26 mouse cellular contexts compared by ENCODE assay signal in genomic region chr1:24010016-24010415, GRCm38 (mm10).
"Had no signal": no experiment of that assay in that cellular context is flagged by ENCODE, and none has a peak within 500 bp of the region (broad histone marks: within the 10 kb centered on the region; RNA-seq: fewer than 3 reads in every experiment).

No protein-coding gene starts in this region.

- H3K36me3 ChIP-seq: heart, embryonic 15.5 days had no signal

- H3K4me3 ChIP-seq: gastrocnemius, adult 2 months; heart, adult 2 months; heart, embryonic 13.5 days; heart, embryonic 15.5 days; hindbrain, embryonic 10.5 days; hindbrain, embryonic 12.5 days; intestine, embryonic 15.5 days; layer of hippocampus, adult 2 months; left cerebral cortex, adult 2 months; limb, embryonic 13.5 days; limb, embryonic 15.5 days; liver, embryonic 12.5 days had no signal

- H3K27ac ChIP-seq: gastrocnemius, adult 2 months; heart, adult 2 months; heart, embryonic 13.5 days; heart, embryonic 15.5 days; hindbrain, embryonic 10.5 days; hindbrain, embryonic 12.5 days; hindbrain, embryonic 14.5 days; intestine, embryonic 15.5 days; layer of hippocampus, adult 2 months; left cerebral cortex, adult 2 months; limb, embryonic 13.5 days; limb, embryonic 15.5 days; liver, embryonic 12.5 days; liver, embryonic 14.5 days had no signal

- H3K27me3 ChIP-seq: heart, embryonic 13.5 days; heart, embryonic 15.5 days; hindbrain, embryonic 12.5 days; intestine, embryonic 15.5 days; limb, embryonic 15.5 days; liver, embryonic 12.5 days had no signal

- ATAC-seq: hindbrain, embryonic 16.5 days; inflammation-experienced regulatory T-cells, adult 6 months; intestine, embryonic 15.5 days; intestine, postnatal 0 days; liver, embryonic 12.5 days had no signal

- H3K4me2 ChIP-seq: heart, embryonic 11.5 days; heart, embryonic 13.5 days; heart, embryonic 15.5 days; hindbrain, embryonic 12.5 days; hindbrain, embryonic 14.5 days; intestine, embryonic 15.5 days; limb, embryonic 13.5 days; limb, embryonic 15.5 days; liver, embryonic 12.5 days had no signal

- H3K9ac ChIP-seq: heart, embryonic 13.5 days; heart, embryonic 15.5 days; hindbrain, embryonic 12.5 days; hindbrain, embryonic 14.5 days; intestine, embryonic 15.5 days; limb, embryonic 13.5 days; limb, embryonic 15.5 days; liver, embryonic 12.5 days; liver, embryonic 14.5 days had no signal

- DNase-seq: gastrocnemius, adult 2 months; gastrocnemius, postnatal 10 days; gastrocnemius, postnatal 25 days; heart, adult 2 months; heart, postnatal 4 days; kidney, adult 18-20 months; kidney, adult 8-10 months; kidney, postnatal 10 days; kidney, postnatal 25 days; kidney, postnatal 4 days had no signal

- H3K4me1 ChIP-seq: heart, embryonic 13.5 days; heart, embryonic 15.5 days; hindbrain, embryonic 10.5 days; hindbrain, embryonic 12.5 days; intestine, embryonic 15.5 days; limb, embryonic 13.5 days; limb, embryonic 15.5 days; liver, embryonic 12.5 days had no signal

- H3K9me3 ChIP-seq: heart, embryonic 13.5 days; heart, embryonic 15.5 days; hindbrain, embryonic 10.5 days; hindbrain, embryonic 12.5 days; intestine, embryonic 15.5 days; limb, embryonic 13.5 days; limb, embryonic 15.5 days; liver, embryonic 12.5 days had no signal
